In the genomic region with DNA sequence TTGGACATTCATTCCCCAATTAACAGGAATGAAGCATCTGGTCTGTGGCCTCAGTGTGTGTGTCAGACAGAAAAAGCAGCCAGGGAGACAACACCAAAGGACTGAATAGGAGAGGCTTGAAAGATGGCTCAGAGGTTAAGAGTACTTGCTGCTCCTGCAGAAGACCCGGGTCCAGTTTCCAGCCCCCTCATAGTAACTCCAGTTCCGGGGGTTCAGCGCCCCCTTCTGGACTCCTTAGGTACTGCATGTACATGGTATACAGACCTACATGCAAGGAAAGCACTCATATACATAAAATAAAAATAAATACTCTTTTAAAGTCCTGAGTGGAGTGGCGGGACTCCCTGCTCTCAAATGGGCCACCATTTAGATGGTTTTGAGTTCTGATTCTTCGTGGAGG, we compare ENCODE assay signal across 12 mouse cellular contexts.
DNase-seq lines count a peak whose midpoint lies in the region; ATAC-seq and TF ChIP-seq lines count a peak whose summit lies in the region.
"Had no signal": no experiment of that assay in that cellular context is flagged by ENCODE, and none has a peak within 500 bp of the region (broad histone marks: within the 10 kb centered on the region; RNA-seq: fewer than 3 reads in every experiment).

No protein-coding gene starts in this region.

- no peaks in the 10 kb centered on the region for H3K36me3 ChIP-seq in forebrain, postnatal 0 days (ENCODE audit: insufficient read depth)
- H3K36me3 ChIP-seq in forebrain, embryonic 13.5 days (ENCODE audit: poor library complexity, severe bottlenecking) = no peaks in the 10 kb centered on the region
- H3K36me3 ChIP-seq in hindbrain, embryonic 10.5 days = no peaks in the 10 kb centered on the region
- H3K36me3 ChIP-seq: heart, embryonic 12.5 days; liver, embryonic 15.5 days; neural tube, embryonic 12.5 days had no signal

- H3K4me2 ChIP-seq in forebrain, postnatal 0 days (ENCODE audit: low read depth) = no peak overlapping the region
- no peak overlapping the region for H3K4me2 ChIP-seq in forebrain, embryonic 13.5 days
- H3K4me2 ChIP-seq: heart, embryonic 12.5 days; liver, embryonic 15.5 days; neural tube, embryonic 12.5 days had no signal

- whole genome bisulfite sequencing in forebrain, postnatal 0 days = 27% methylated on average over 5 of the region's 5 CpGs
- WGBS in forebrain, embryonic 13.5 days = 25% methylated on average over 5 of the region's 5 CpGs
- 21% methylated on average over 5 of the region's 5 CpGs for WGBS in hindbrain, embryonic 10.5 days

- no peak for DNase-seq in forebrain, postnatal 0 days
- DNase-seq in lung, postnatal 36 days = peak; percentile 13
- DNase-seq in lung, adult 18-20 months = no peak
- peak; percentile 20 for DNase-seq in c-Kit-positive CD71-positive TER-119-positive erythroid progenitor cells, embryonic 14.5 days (ENCODE audit: low spot score)
- DNase-seq in thymus, postnatal 14 days = peak; percentile 61
- no peak for DNase-seq in hindbrain, embryonic 10.5 days (ENCODE audit: low spot score)
- DNase-seq in urinary bladder, postnatal 36 days (ENCODE audit: low spot score in 2 of 2) = no peak
- DNase-seq: cerebellum, adult 8-10 months had no signal

- H3K27ac ChIP-seq in forebrain, postnatal 0 days (ENCODE audit: low read depth, low read length) = no peak overlapping the region
- H3K27ac ChIP-seq in forebrain, embryonic 13.5 days = no peak overlapping the region
- no peak overlapping the region for H3K27ac ChIP-seq in hindbrain, embryonic 10.5 days
- H3K27ac ChIP-seq: liver, embryonic 15.5 days; neural tube, embryonic 12.5 days had no signal

- no peaks in the 10 kb centered on the region for H3K4me1 ChIP-seq in forebrain, postnatal 0 days (ENCODE audit: insufficient read depth)
- H3K4me1 ChIP-seq in forebrain, embryonic 13.5 days = no peaks in the 10 kb centered on the region
- no peaks in the 10 kb centered on the region for H3K4me1 ChIP-seq in hindbrain, embryonic 10.5 days (replicated peaks)
- H3K4me1 ChIP-seq: heart, embryonic 12.5 days; liver, embryonic 15.5 days; neural tube, embryonic 12.5 days had no signal

- no peak for ATAC-seq in forebrain, postnatal 0 days
- no peak for ATAC-seq in forebrain, embryonic 13.5 days

- H3K4me3 ChIP-seq in forebrain, postnatal 0 days (ENCODE audit: low read depth, low read length) = no peak overlapping the region
- H3K4me3 ChIP-seq in forebrain, embryonic 13.5 days = no peak overlapping the region
- H3K4me3 ChIP-seq in hindbrain, embryonic 10.5 days = no peak overlapping the region
- H3K4me3 ChIP-seq: heart, embryonic 12.5 days; liver, embryonic 15.5 days; neural tube, embryonic 12.5 days had no signal

- no peaks in the 10 kb centered on the region; the same call in 1 of the 2 replicates for H3K27me3 ChIP-seq in forebrain, postnatal 0 days (ENCODE audit: insufficient read depth, low read length)
- H3K27me3 ChIP-seq in forebrain, embryonic 13.5 days = no peaks in the 10 kb centered on the region
- no peaks in the 10 kb centered on the region for H3K27me3 ChIP-seq in hindbrain, embryonic 10.5 days (ENCODE audit: insufficient read depth, poor library complexity, severe bottlenecking)
- H3K27me3 ChIP-seq: liver, embryonic 15.5 days; neural tube, embryonic 12.5 days had no signal

- H3K9ac ChIP-seq in forebrain, postnatal 0 days = no peak overlapping the region
- H3K9ac ChIP-seq in forebrain, embryonic 13.5 days = no peak overlapping the region
- H3K9ac ChIP-seq: heart, embryonic 12.5 days; liver, embryonic 15.5 days; neural tube, embryonic 12.5 days had no signal

- H3K9me3 ChIP-seq in forebrain, postnatal 0 days (ENCODE audit: low read length) = no peaks in the 10 kb centered on the region
- no peaks in the 10 kb centered on the region for H3K9me3 ChIP-seq in forebrain, embryonic 13.5 days (replicated peaks)
- no peaks in the 10 kb centered on the region for H3K9me3 ChIP-seq in hindbrain, embryonic 10.5 days
- H3K9me3 ChIP-seq: heart, embryonic 12.5 days; liver, embryonic 15.5 days; neural tube, embryonic 12.5 days had no signal

- peak; percentile 47 for TF ChIP-seq CTCF in forebrain, postnatal 0 days (IDR thresholded peaks at IDR 0.05; ENCODE audit: low read depth)

Comparison
In these comparisons a context has a peak if more than half of its experiments do, and no peak if none do; other contexts are left out.
1. DNase-seq: peak in lung, postnatal 36 days (single experiment), c-Kit-positive CD71-positive TER-119-positive erythroid progenitor cells, embryonic 14.5 days (single experiment) and thymus, postnatal 14 days (single experiment); none in forebrain, postnatal 0 days (single experiment), lung, adult 18-20 months (0 of 2), hindbrain, embryonic 10.5 days (single experiment) and urinary bladder, postnatal 36 days (0 of 2).